Mouse (Mus musculus) heart, embryonic 10.5 days (tissue): ENCODE measurements around the gene Serpine2. TPM values are rescaled to one million over a fixed set of nuclear protein-coding genes. Genes with fewer than 3 reads are reported as not detected.

Source experiments
- DNase-seq: peaks from one replicate; pipeline ENCODE4 v3.0.0-alpha.2; 2017; ENCODE audit warnings: low spot score
- H3K27ac ChIP-seq: fragments of 300-500 bp; sonication (generic); 2 replicates; pipeline ENCODE4 v1.5.1; 2016; ENCODE audit warnings: mild to moderate bottlenecking
- H3K27me3 ChIP-seq: fragments of 300-500 bp; sonication (generic); 2 replicates; pipeline ENCODE4 v1.6.1; 2016; ENCODE audit warnings: mild to moderate bottlenecking; ENCODE audit not compliant: poor library complexity, insufficient read depth, severe bottlenecking
- H3K36me3 ChIP-seq: fragments of 300-500 bp; sonication (generic); 2 replicates; pipeline ENCODE4 v1.6.1; 2016; ENCODE audit warnings: mild to moderate bottlenecking, moderate library complexity
- H3K4me1 ChIP-seq: fragments of 300-500 bp; sonication (generic); 2 replicates; pipeline ENCODE4 v1.6.1; 2016; ENCODE audit warnings: mild to moderate bottlenecking
- H3K4me3 ChIP-seq: fragments of 300-500 bp; sonication (generic); 2 replicates; pipeline ENCODE4 v1.5.1; 2016; ENCODE audit warnings: mild to moderate bottlenecking, moderate library complexity
- H3K9me3 ChIP-seq: fragments of 300-500 bp; sonication (generic); 2 replicates; pipeline ENCODE4 v1.6.1; 2016; ENCODE audit warnings: mild to moderate bottlenecking, moderate library complexity
- WGBS: fragments of 180-500 bp; shearing (Covaris S2); methylation state at CpG from one replicate; pipeline ENCODE4 v1.1.7; 2016; 5-methylcytosine and 5-hydroxymethylcytosine counted together
- polyA plus RNA-seq: library from polyadenylated mRNA; unstranded; fragments of >200 nt; fragmentation: Nextera tagmentation; extraction: Ambion mirVana; gene quantifications from 2 replicates; pipeline ENCODE4 v1.2.1, GENCODE M21; 2016

Serpine2 gene
- polyA plus RNA-seq, 1 experiment from 2014 or later = 112 TPM

GRCm38 (mm10) chr1:79746056-79746455, 114.9 kb downstream of the Serpine2 start:
- Histone ChIP-seq H3K4me1 (peaks cover 14% of the 10 kb centered on the region; the same call in 1 of the 2 replicates), H3K9me3 (no peaks in the 10 kb centered on the region), H3K27me3 (no peaks in the 10 kb centered on the region), H3K36me3 (no peaks in the 10 kb centered on the region), H3K4me3 (no peak overlapping the region), H3K27ac (no peak overlapping the region)
- DNase-seq = no peak
- WGBS = 65% methylated on average over 4 of the region's 4 CpGs

Other genes with a start within 250 kb of the Serpine2 start
- 0.21 and 0.28 TPM in 2 replicates for gene Ap1s3, start 189.2 kb downstream of the Serpine2 start, polyA plus RNA-seq
- 53.1 and 58.9 TPM in 2 replicates for gene Mrpl44, start 85.2 kb downstream of the Serpine2 start, polyA plus RNA-seq
- 25.1 and 25.5 TPM in 2 replicates for gene Wdfy1, start 85.0 kb downstream of the Serpine2 start, polyA plus RNA-seq